Mouse (Mus musculus): ENCODE measurements around the gene Zfp646. TPM values are rescaled to one million over a fixed set of nuclear protein-coding genes. Genes with fewer than 3 reads are reported as not detected.

Gene Zfp646
- polyA plus RNA-seq, 1 experiment from 2014 or later = 6.3 TPM

- no peak overlapping the region for H3K27ac ChIP-seq (ENCODE audit: low read length)
- H3K4me1 ChIP-seq (ENCODE audit: insufficient read depth, low read depth, low read length) = peaks cover 6% of the 10 kb centered on the region; the same call in 1 of the 2 replicates
- no peak overlapping the region for H3K4me3 ChIP-seq (ENCODE audit: low read depth, low read length)
- no peaks in the 10 kb centered on the region for H3K36me3 ChIP-seq (ENCODE audit: insufficient read depth, low read length)
- 62% methylated on average over 13 of the region's 13 CpGs for WGBS
- peak; percentile 75 for TF ChIP-seq CTCF (IDR thresholded peaks at IDR 0.05)
- no peak for TF ChIP-seq EP300 (IDR thresholded peaks at IDR 0.05)
- ATAC-seq (no peak), DNase-seq (ENCODE audit: low spot score) (peak; percentile 61)
- no peaks in the 10 kb centered on the region for H3K9me3 ChIP-seq (ENCODE audit: low read length)
- H3K9ac ChIP-seq (replicated peaks; ENCODE audit: low read depth) = no peak overlapping the region
- no peak overlapping the region for H3K4me2 ChIP-seq (replicated peaks; ENCODE audit: low read depth, low read length)
- H3K27me3 ChIP-seq (replicated peaks; ENCODE audit: insufficient read depth, low read length) = no peaks in the 10 kb centered on the region
Observed at GRCm38 (mm10) chr7:127896384-127896783, 20.4 kb downstream of the Zfp646 start.

GRCm38 (mm10) chr7:127897542-127897941 is 21.5 kb downstream of the Zfp646 start:
- 90% methylated on average over 7 of the region's 7 CpGs for WGBS
- Histone ChIP-seq H3K27ac (ENCODE audit: low read length) (no peak overlapping the region), H3K4me2 (replicated peaks; ENCODE audit: low read depth, low read length) (no peak overlapping the region), H3K27me3 (replicated peaks; ENCODE audit: insufficient read depth, low read length) (no peaks in the 10 kb centered on the region), H3K4me3 (ENCODE audit: low read depth, low read length) (no peak overlapping the region), H3K36me3 (ENCODE audit: insufficient read depth, low read length) (no peaks in the 10 kb centered on the region), H3K9me3 (ENCODE audit: low read length) (no peaks in the 10 kb centered on the region), H3K4me1 (ENCODE audit: insufficient read depth, low read depth, low read length) (peaks cover 6% of the 10 kb centered on the region; the same call in 1 of the 2 replicates), H3K9ac (replicated peaks; ENCODE audit: low read depth) (no peak overlapping the region)
- TF ChIP-seq EP300 (IDR thresholded peaks at IDR 0.05) = no peak
- TF ChIP-seq CTCF (IDR thresholded peaks at IDR 0.05) = no peak
- DNase-seq (ENCODE audit: low spot score) (no peak), ATAC-seq (no peak)

- ATAC-seq (no peak), DNase-seq (ENCODE audit: low spot score) (no peak)
- H3K4me2 ChIP-seq (replicated peaks; ENCODE audit: low read depth, low read length) = no peak overlapping the region
- TF ChIP-seq EP300 (IDR thresholded peaks at IDR 0.05) (no peak), CTCF (IDR thresholded peaks at IDR 0.05) (no peak)
- no peaks in the 10 kb centered on the region for H3K27me3 ChIP-seq (replicated peaks; ENCODE audit: insufficient read depth, low read length)
- H3K27ac ChIP-seq (ENCODE audit: low read length) = no peak overlapping the region
- no peaks in the 10 kb centered on the region for H3K36me3 ChIP-seq (ENCODE audit: insufficient read depth, low read length)
- no peak overlapping the region for H3K9ac ChIP-seq (replicated peaks; ENCODE audit: low read depth)
- no peak overlapping the region for H3K4me3 ChIP-seq (ENCODE audit: low read depth, low read length)
- H3K9me3 ChIP-seq (ENCODE audit: low read length) = no peaks in the 10 kb centered on the region
- 38% methylated on average over 10 of the region's 10 CpGs for WGBS
- H3K4me1 ChIP-seq (ENCODE audit: insufficient read depth, low read depth, low read length) = peaks cover 6% of the 10 kb centered on the region; the same call in 1 of the 2 replicates
Observed at GRCm38 (mm10) chr7:127898179-127898956, 22.3 kb downstream of the Zfp646 start.

GRCm38 (mm10) chr7:127899997-127900396 is 24.0 kb downstream of the Zfp646 start:
- WGBS = 16% methylated on average over 7 of the region's 7 CpGs
- ATAC-seq (no peak), DNase-seq (ENCODE audit: low spot score) (no peak)
- H3K9me3 ChIP-seq (ENCODE audit: low read length) = no peaks in the 10 kb centered on the region
- H3K4me1 ChIP-seq (ENCODE audit: insufficient read depth, low read depth, low read length) = 0 out of 2 replicates have a peak, but pooled peaks cover 3% of the 10 kb centered on the region
- no peaks in the 10 kb centered on the region for H3K27me3 ChIP-seq (replicated peaks; ENCODE audit: insufficient read depth, low read length)
- H3K27ac ChIP-seq (ENCODE audit: low read length) = no peak overlapping the region
- no peak overlapping the region for H3K4me3 ChIP-seq (ENCODE audit: low read depth, low read length)
- no peaks in the 10 kb centered on the region for H3K36me3 ChIP-seq (ENCODE audit: insufficient read depth, low read length)
- TF ChIP-seq EP300 (IDR thresholded peaks at IDR 0.05) = no peak
- H3K4me2 ChIP-seq (replicated peaks; ENCODE audit: low read depth, low read length) = no peak overlapping the region
- no peak overlapping the region for H3K9ac ChIP-seq (replicated peaks; ENCODE audit: low read depth)

GRCm38 (mm10) chr7:127901772-127902171 is 25.8 kb downstream of the Zfp646 start:
- Histone ChIP-seq H3K27me3 (replicated peaks; ENCODE audit: insufficient read depth, low read length) (no peaks in the 10 kb centered on the region), H3K9ac (replicated peaks; ENCODE audit: low read depth) (no peak overlapping the region), H3K9me3 (ENCODE audit: low read length) (no peaks in the 10 kb centered on the region), H3K4me1 (ENCODE audit: insufficient read depth, low read depth, low read length) (0 out of 2 replicates have a peak, but pooled peaks cover 3% of the 10 kb centered on the region), H3K4me2 (replicated peaks; ENCODE audit: low read depth, low read length) (no peak overlapping the region), H3K4me3 (ENCODE audit: low read depth, low read length) (no peak overlapping the region), H3K36me3 (ENCODE audit: insufficient read depth, low read length) (no peaks in the 10 kb centered on the region), H3K27ac (ENCODE audit: low read length) (no peak overlapping the region)
- no peak for ATAC-seq
- TF ChIP-seq CTCF (IDR thresholded peaks at IDR 0.05) (no peak), EP300 (IDR thresholded peaks at IDR 0.05) (no peak)
- DNase-seq (ENCODE audit: low spot score) = no peak
- 73% methylated on average over 2 of the region's 2 CpGs for WGBS

- 5% methylated on average over 38 of the region's 38 CpGs for WGBS
- ATAC-seq = peak; percentile 96
- 0 out of 2 replicates have a peak, but pooled peaks cover 3% of the 10 kb centered on the region for H3K4me1 ChIP-seq (ENCODE audit: insufficient read depth, low read depth, low read length)
- peak; percentile 31; the same call in 1 of the 2 replicates for TF ChIP-seq CTCF (IDR thresholded peaks at IDR 0.05)
- TF ChIP-seq EP300 (IDR thresholded peaks at IDR 0.05) = no peak
- peak within 1 kb of the TSS; percentile 91 for H3K9ac ChIP-seq (replicated peaks; ENCODE audit: low read depth)
- no peaks in the 10 kb centered on the region for H3K9me3 ChIP-seq (ENCODE audit: low read length)
- DNase-seq (ENCODE audit: low spot score) = peak; percentile 90
- no peaks in the 10 kb centered on the region for H3K27me3 ChIP-seq (replicated peaks; ENCODE audit: insufficient read depth, low read length)
- peaks cover 12% of the 10 kb centered on the region for H3K36me3 ChIP-seq (ENCODE audit: insufficient read depth, low read length)
- H3K27ac ChIP-seq (ENCODE audit: low read length) = peak within 1 kb of the TSS; percentile 54
- peak within 1 kb of the TSS; percentile 82 for H3K4me2 ChIP-seq (replicated peaks; ENCODE audit: low read depth, low read length)
- peak within 1 kb of the TSS; percentile 72 for H3K4me3 ChIP-seq (ENCODE audit: low read depth, low read length)
Observed at GRCm38 (mm10) chr7:127903971-127904796, 28.2 kb downstream of the Zfp646 start, which contains the start of gene Bckdk. Bckdk (plus strand) TSS chr7:127904082.
